8 mouse cellular contexts compared by ENCODE assay signal in the genomic region with DNA sequence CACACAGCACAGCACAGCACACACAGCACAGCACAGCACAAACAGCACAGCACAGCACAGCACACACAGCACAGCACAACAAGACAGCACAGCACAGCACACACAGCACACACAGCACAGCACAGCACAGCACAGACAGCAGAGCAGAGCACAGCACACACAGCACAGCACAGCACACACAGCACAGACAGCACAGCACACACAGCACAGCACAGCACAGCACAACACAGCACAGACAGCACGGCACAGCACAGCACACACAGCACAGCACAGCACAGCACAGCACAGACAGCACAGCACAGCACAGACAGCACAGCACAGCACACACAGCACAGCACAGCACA. TPM values are rescaled to one million over a fixed set of nuclear protein-coding genes. Genes with fewer than 3 reads are reported as not detected.
DNase-seq lines count a peak whose midpoint lies in the region; ATAC-seq and TF ChIP-seq lines count a peak whose summit lies in the region.
"Not testable (repeated sequence)": the region's sequence is repeated elsewhere in the genome, so short reads cannot be mapped to it uniquely, and the experiment has no call there.

No protein-coding gene starts in this region.

- H3K4me2 ChIP-seq in heart, embryonic 11.5 days; hindbrain, embryonic 11.5 days (replicated peaks; ENCODE audit: low read depth, low read length); kidney, postnatal 0 days (ENCODE audit: low read length); liver, embryonic 14.5 days (ENCODE audit: low read depth); midbrain, embryonic 13.5 days (replicated peaks); stomach, embryonic 14.5 days (replicated peaks; ENCODE audit: low read depth, low read length): not testable (repeated sequence)

- H3K4me1 ChIP-seq in heart, embryonic 11.5 days (ENCODE audit: control insufficient read depth, insufficient read depth, low read length); hindbrain, embryonic 11.5 days (replicated peaks; ENCODE audit: control insufficient read depth, insufficient read depth, low read length); kidney, postnatal 0 days (replicated peaks; ENCODE audit: insufficient read depth, low read length); liver, embryonic 14.5 days (replicated peaks; ENCODE audit: control insufficient read depth in 2 of 2, insufficient read depth in 2 of 2, low read length in 1 of 2); midbrain, embryonic 13.5 days (replicated peaks); stomach, embryonic 14.5 days (ENCODE audit: control insufficient read depth, insufficient read depth, low read length): not testable (repeated sequence)

- ATAC-seq in erythroblast, adult 5-6 weeks (replicated peaks; ENCODE audit: low FRiP score, poor library complexity, severe bottlenecking), result peak; percentile 74
- peak; percentile 57; the same call in 1 of the 2 replicates for ATAC-seq in heart, embryonic 11.5 days (replicated peaks; ENCODE audit: insufficient number of reproducible peaks, low FRiP score, low TSS enrichment)
- peak; percentile 40; the same call in 1 of the 2 replicates for ATAC-seq in hindbrain, embryonic 11.5 days (ENCODE audit: low FRiP score)
- peak; percentile 35; the same call in 1 of the 2 replicates for ATAC-seq in kidney, postnatal 0 days (replicated peaks; ENCODE audit: low FRiP score, low read depth)
- ATAC-seq in liver, embryonic 14.5 days (ENCODE audit: insufficient read depth), result 0 out of 2 replicates have a peak, but pooled peaks have one; percentile 8
- peak; percentile 80 for ATAC-seq in midbrain, embryonic 13.5 days
- ATAC-seq in stomach, embryonic 14.5 days (ENCODE audit: insufficient number of reproducible peaks, insufficient read depth, low FRiP score, low read depth), result peak; percentile 49; the same call in 1 of the 2 replicates

- not testable (repeated sequence) for H3K4me3 ChIP-seq in heart, embryonic 11.5 days (ENCODE audit: low read depth, low read length); hindbrain, embryonic 11.5 days (ENCODE audit: low read depth, low read length); kidney, postnatal 0 days (replicated peaks; ENCODE audit: low read depth, low read length); liver, embryonic 14.5 days (ENCODE audit: insufficient read depth in 1 of 2, low read depth in 2 of 2, low read length in 2 of 2); midbrain, embryonic 13.5 days (replicated peaks); stomach, embryonic 14.5 days (ENCODE audit: low read depth, low read length)

- peak; percentile 3 for DNase-seq in brain, embryonic 14.5 days (ENCODE audit: low read depth)
- peak; percentile 1 for DNase-seq in hindbrain, embryonic 11.5 days (ENCODE audit: low spot score)
- DNase-seq in kidney, postnatal 0 days (ENCODE audit: low spot score); liver, embryonic 14.5 days (ENCODE audit: low read depth in 3 of 3, low spot score in 3 of 3): not testable (repeated sequence)

- not testable (repeated sequence) for H3K36me3 ChIP-seq in heart, embryonic 11.5 days (ENCODE audit: control insufficient read depth, insufficient read depth, low read length); hindbrain, embryonic 11.5 days (ENCODE audit: control insufficient read depth, insufficient read depth, low read length); kidney, postnatal 0 days (ENCODE audit: insufficient read depth, low read length); liver, embryonic 14.5 days (replicated peaks; ENCODE audit: control insufficient read depth, insufficient read depth, low read depth); midbrain, embryonic 13.5 days; stomach, embryonic 14.5 days (ENCODE audit: control insufficient read depth, insufficient read depth, low read length)

- not testable (repeated sequence) for H3K27ac ChIP-seq in heart, embryonic 11.5 days (ENCODE audit: low read depth, low read length); hindbrain, embryonic 11.5 days (ENCODE audit: low read depth, low read length); kidney, postnatal 0 days; liver, embryonic 14.5 days; midbrain, embryonic 13.5 days; stomach, embryonic 14.5 days (ENCODE audit: low read length)

- H3K9ac ChIP-seq in heart, embryonic 11.5 days (ENCODE audit: low read depth, low read length); hindbrain, embryonic 11.5 days (ENCODE audit: low read depth, low read length); kidney, postnatal 0 days (ENCODE audit: low read depth, low read length); liver, embryonic 14.5 days (replicated peaks); midbrain, embryonic 13.5 days (replicated peaks); stomach, embryonic 14.5 days (replicated peaks; ENCODE audit: low read depth, low read length): not testable (repeated sequence)

- not testable (repeated sequence) for TF ChIP-seq POLR2A in brain, embryonic 14.5 days (IDR thresholded peaks at IDR 0.05; ENCODE audit: borderline replicate concordance, extremely low read depth, insufficient read depth, insufficient read length, poor library complexity, severe bottlenecking)

- WGBS in heart, embryonic 11.5 days (ENCODE audit: insufficient replicate concordance), result 31% methylated on average over 1 of the region's 1 CpGs
- WGBS in hindbrain, embryonic 11.5 days, result 26% methylated on average over 1 of the region's 1 CpGs
- 19% methylated on average over 1 of the region's 1 CpGs for WGBS in kidney, postnatal 0 days
- 38% methylated on average over 1 of the region's 1 CpGs for WGBS in liver, embryonic 14.5 days (ENCODE audit: insufficient replicate concordance)
- WGBS in midbrain, embryonic 13.5 days, result 12% methylated on average over 1 of the region's 1 CpGs
- WGBS in stomach, embryonic 14.5 days, result 42% methylated on average over 1 of the region's 1 CpGs

- not testable (repeated sequence) for TF ChIP-seq EP300 in liver, embryonic 14.5 days (IDR thresholded peaks at IDR 0.05; ENCODE audit: low read depth)

- not testable (repeated sequence) for H3K27me3 ChIP-seq in heart, embryonic 11.5 days (ENCODE audit: control insufficient read depth, insufficient read depth, low read length); hindbrain, embryonic 11.5 days (ENCODE audit: control insufficient read depth, insufficient read depth, low read length); kidney, postnatal 0 days (ENCODE audit: insufficient read depth, low read length); liver, embryonic 14.5 days (ENCODE audit: control insufficient read depth, insufficient read depth, low read length); midbrain, embryonic 13.5 days; stomach, embryonic 14.5 days (ENCODE audit: control insufficient read depth, insufficient read depth, low read length)

- TF ChIP-seq CTCF in brain, embryonic 14.5 days (IDR thresholded peaks at IDR 0.05; ENCODE audit: borderline replicate concordance, extremely low read depth, insufficient read depth, insufficient read length); kidney, postnatal 0 days (IDR thresholded peaks at IDR 0.05; ENCODE audit: low read depth); liver, embryonic 14.5 days (IDR thresholded peaks at IDR 0.05; ENCODE audit: low read depth): not testable (repeated sequence)

- H3K9me3 ChIP-seq in heart, embryonic 11.5 days (replicated peaks; ENCODE audit: control insufficient read depth, low read length); hindbrain, embryonic 11.5 days (ENCODE audit: control insufficient read depth, low read length); kidney, postnatal 0 days (replicated peaks; ENCODE audit: low read length); liver, embryonic 14.5 days (ENCODE audit: control insufficient read depth, low read length); midbrain, embryonic 13.5 days; stomach, embryonic 14.5 days (ENCODE audit: control insufficient read depth, low read depth, low read length): not testable (repeated sequence)

RNA-seq across cellular contexts. Expression of gene Zfp825, which starts 35.6 kb away (rescaled TPM):
- 5.8 and 7.3 TPM in 2 replicates for polyA plus RNA-seq in brain, embryonic 14.5 days (2012; rRNA removed)
- total RNA-seq in erythroblast, adult 5-6 weeks (2015; ENCODE audit: low replicate concordance), result 4.8 and 17.9 TPM in 2 replicates
- 2.2 and 5.2 TPM in 2 replicates for total RNA-seq in erythroblast, adult 5-6 weeks (2017; ENCODE audit: low replicate concordance)
- 15.6 and 17.0 TPM in 2 replicates for polyA plus RNA-seq in heart, embryonic 11.5 days (2014; fragmentation: Nextera tagmentation; extraction: Ambion mirVana)
- 19.1 and 21.6 TPM in 2 replicates for polyA plus RNA-seq in hindbrain, embryonic 11.5 days (2014; fragmentation: Nextera tagmentation; extraction: Ambion mirVana)
- polyA plus RNA-seq in kidney, postnatal 0 days (2015; fragmentation: Nextera tagmentation; extraction: Ambion mirVana), result 18.7 and 21.6 TPM in 2 replicates
- 1.7 and 3.5 TPM in 2 replicates for polyA plus RNA-seq in liver, embryonic 14.5 days (2012; rRNA removed)
- polyA plus RNA-seq in liver, embryonic 14.5 days (2014; fragmentation: Nextera tagmentation; extraction: Ambion mirVana), result 7.8 and 8.0 TPM in 2 replicates
- polyA plus RNA-seq in midbrain, embryonic 13.5 days (2015; fragmentation: Nextera tagmentation; extraction: Ambion mirVana), result 21.4 and 22.2 TPM in 2 replicates
- polyA plus RNA-seq in stomach, embryonic 14.5 days (2014; fragmentation: Nextera tagmentation; extraction: Ambion mirVana), result 22.2 and 22.7 TPM in 2 replicates

Comparison
In these comparisons a context has a peak if more than half of its experiments do, and no peak if none do; other contexts are left out.
1. ATAC-seq: peak in every context shown above with its lines; median percentile 80 in midbrain, embryonic 13.5 days; 74 in erythroblast, adult 5-6 weeks; 57 in heart, embryonic 11.5 days; 49 in stomach, embryonic 14.5 days; 40 in hindbrain, embryonic 11.5 days; 35 in kidney, postnatal 0 days; 8 in liver, embryonic 14.5 days.